Mouse (Mus musculus) bone marrow macrophage, adult 2 months (primary cell): ENCODE results near the gene Vtn. TPM values are rescaled to one million over a fixed set of nuclear protein-coding genes. Genes with fewer than 3 reads are reported as not detected.

Source experiments
- H3K27ac ChIP-seq: 2 replicates; pipeline ENCODE4 v1.5.1; 2012; ENCODE audit warnings: low read depth, low read length; ENCODE audit not compliant: insufficient read depth
- H3K4me1 ChIP-seq: 2 replicates; pipeline ENCODE4 v1.6.1; 2012; ENCODE audit warnings: low read length; ENCODE audit not compliant: control insufficient read depth, insufficient read depth
- H3K4me3 ChIP-seq: 2 replicates; pipeline ENCODE4 v1.5.1; 2012; ENCODE audit warnings: mild to moderate bottlenecking, low read length, moderate library complexity; ENCODE audit not compliant: insufficient read depth
- CTCF ChIP-seq: IDR thresholded peaks from 2 replicates; pipeline ENCODE4 v1.5.1; 2012; ENCODE audit warnings: low read depth, mild to moderate bottlenecking, low read length, moderate library complexity
- POLR2A ChIP-seq: IDR thresholded peaks from 2 replicates; pipeline ENCODE4 v1.6.1; 2012; ENCODE audit warnings: mild to moderate bottlenecking, low read depth, low read length, borderline replicate concordance
- polyA plus RNA-seq: library from polyadenylated mRNA; stranded (reverse); fragments of >200 nt; gene quantifications from 2 replicates; pipeline ENCODE4 v1.2.4, GENCODE M21; 2012; ENCODE audit not compliant: missing spikeins, insufficient read depth, insufficient read length

Vtn gene
- polyA plus RNA-seq = not detected in 2 replicates

- H3K4me3 ChIP-seq = peak within 1 kb of the TSS; percentile 59
- TF ChIP-seq CTCF (no peak), POLR2A (no peak)
- no peak within 1 kb of the TSS for H3K27ac ChIP-seq
- peaks cover 7% of the 10 kb centered on the region for H3K4me1 ChIP-seq
Measured at GRCm38 (mm10) chr11:78499004-78499403, at the start of gene Vtn. Gene Vtn (plus strand): TSS chr11:78499091.

- H3K27ac ChIP-seq = no peak overlapping the region
- TF ChIP-seq CTCF = no peak
- no peak for TF ChIP-seq POLR2A
- peaks cover 11% of the 10 kb centered on the region for H3K4me1 ChIP-seq
- H3K4me3 ChIP-seq = no peak overlapping the region
Measured at GRCm38 (mm10) chr11:78450337-78450736, 48.6 kb upstream of the Vtn start.

DNA sequence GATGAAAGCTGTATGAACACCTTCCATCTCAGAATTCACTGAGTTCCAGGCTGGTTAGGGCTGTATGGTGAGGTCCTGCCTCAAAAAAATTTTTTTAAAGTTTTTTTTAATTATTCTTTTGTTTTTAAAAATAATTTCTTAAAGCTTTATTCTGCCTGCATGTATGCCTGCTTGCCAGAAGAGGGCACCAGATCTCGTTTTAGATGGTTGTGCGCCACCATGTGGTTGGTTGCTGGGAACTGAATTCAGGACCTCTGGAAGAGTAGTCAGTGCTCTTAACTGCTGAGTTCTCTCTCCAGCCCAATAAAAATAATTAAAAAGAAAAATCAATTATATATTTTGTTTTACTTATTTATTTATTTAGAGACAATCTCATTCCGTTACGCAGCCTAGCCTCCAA lies 45.2 kb upstream of the Vtn start:
- TF ChIP-seq CTCF (peak; percentile 98), POLR2A (no peak)
- Histone ChIP-seq H3K4me1 (no peaks in the 10 kb centered on the region), H3K4me3 (no peak overlapping the region), H3K27ac (no peak overlapping the region)

- Histone ChIP-seq H3K4me3 (no peak overlapping the region), H3K4me1 (no peaks in the 10 kb centered on the region), H3K27ac (no peak overlapping the region)
- TF ChIP-seq CTCF (no peak), POLR2A (no peak)
Measured at GRCm38 (mm10) chr11:78454276-78454675, 44.6 kb upstream of the Vtn start.

GRCm38 (mm10) chr11:78455308-78455707 lies 43.6 kb upstream of the Vtn start:
- Histone ChIP-seq H3K4me1 (no peaks in the 10 kb centered on the region), H3K27ac (no peak overlapping the region), H3K4me3 (no peak overlapping the region)
- TF ChIP-seq CTCF (no peak), POLR2A (no peak)

DNA sequence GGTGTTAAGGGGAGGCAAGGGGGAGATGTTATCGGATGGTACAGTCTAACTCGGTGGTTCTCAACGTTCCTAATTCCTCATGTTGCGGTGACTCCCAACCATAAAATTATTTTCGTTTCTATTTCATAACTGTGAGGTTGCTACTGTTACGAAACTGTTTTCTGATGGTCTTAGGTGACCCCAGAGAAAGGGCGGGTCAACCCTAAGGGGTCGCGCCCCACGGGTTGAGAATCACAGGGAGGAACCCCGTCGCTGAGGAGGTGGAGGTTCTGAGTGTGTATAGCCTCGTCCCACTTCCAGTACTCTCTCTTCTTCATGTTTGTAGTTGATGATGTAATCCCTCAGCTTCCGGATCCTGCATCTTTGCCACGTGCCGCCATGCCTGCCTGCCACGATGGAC lies 40.2 kb upstream of the Vtn start:
- no peak overlapping the region for H3K27ac ChIP-seq
- peaks cover 5% of the 10 kb centered on the region for H3K4me1 ChIP-seq
- no peak for TF ChIP-seq CTCF
- TF ChIP-seq POLR2A = no peak
- H3K4me3 ChIP-seq = no peak overlapping the region

DNA sequence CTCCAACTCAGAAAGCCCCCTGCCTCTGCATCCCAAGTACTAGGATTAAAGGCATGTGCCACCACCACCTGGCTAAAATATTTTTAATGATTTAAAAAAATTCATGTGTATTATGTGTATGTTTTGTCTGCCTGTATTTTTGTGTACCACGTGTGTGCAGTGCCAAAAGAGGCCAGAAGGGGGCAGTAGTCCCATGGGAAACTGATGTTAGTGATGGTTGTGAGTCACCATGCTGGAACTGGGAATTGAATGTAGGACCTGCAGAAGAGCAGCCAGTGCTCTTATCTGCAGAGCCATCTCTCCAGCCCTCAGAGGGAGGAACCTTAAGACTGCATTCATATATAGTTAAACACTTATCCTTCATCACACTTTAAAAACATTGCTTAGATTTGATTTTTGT lies 37.0 kb upstream of the Vtn start:
- peaks cover 25% of the 10 kb centered on the region for H3K4me1 ChIP-seq
- TF ChIP-seq POLR2A (no peak), CTCF (peak; percentile 61)

GRCm38 (mm10) chr11:78462669-78463068 lies 36.2 kb upstream of the Vtn start:
- H3K4me1 ChIP-seq = peaks cover 25% of the 10 kb centered on the region
- no peak overlapping the region for H3K27ac ChIP-seq
- TF ChIP-seq CTCF = no peak
- H3K4me3 ChIP-seq = no peak overlapping the region

More for the DNA sequence above, 37.0 kb upstream of the Vtn start:
- Histone ChIP-seq H3K27ac (no peak overlapping the region), H3K4me3 (no peak overlapping the region)

DNA sequence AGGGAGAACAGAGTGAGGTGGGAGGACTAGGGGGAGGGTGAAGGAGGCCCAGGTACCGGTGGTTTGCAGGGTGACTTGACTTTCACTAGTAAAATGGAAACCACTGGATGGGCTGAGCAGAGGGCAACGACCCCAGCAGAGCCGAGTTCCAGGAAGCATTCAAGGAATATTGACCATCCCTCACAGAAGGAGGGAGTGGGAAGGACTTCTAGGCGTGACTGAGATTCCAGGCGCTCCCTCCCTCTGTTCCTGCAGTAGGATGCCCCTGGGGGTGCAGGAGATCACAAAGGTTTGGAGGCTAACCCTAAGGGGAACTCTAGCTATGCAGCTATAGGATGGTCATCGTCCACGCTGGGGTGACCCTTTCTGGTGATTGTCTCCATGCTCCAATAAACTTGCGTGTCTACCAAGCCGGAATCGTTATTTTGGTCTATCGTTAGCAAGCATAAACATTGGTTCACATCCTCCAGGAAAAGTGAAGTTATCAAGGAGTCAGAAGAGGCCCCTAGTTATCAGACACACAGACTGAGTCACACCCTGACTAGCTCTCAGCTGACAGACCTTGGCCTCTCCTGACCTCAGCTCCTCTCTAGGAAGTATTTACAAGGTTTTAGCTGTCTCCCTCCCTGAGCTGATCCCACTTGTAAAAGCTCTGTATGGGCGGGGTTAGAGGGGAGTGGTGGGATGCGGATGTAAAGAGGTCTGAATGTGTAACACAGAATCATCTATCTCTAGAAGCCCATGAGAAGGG lies 35.4 kb upstream of the Vtn start:
- no peak for TF ChIP-seq CTCF
- TF ChIP-seq POLR2A = no peak
- Histone ChIP-seq H3K27ac (no peak overlapping the region), H3K4me1 (peaks cover 27% of the 10 kb centered on the region), H3K4me3 (no peak overlapping the region)

GRCm38 (mm10) chr11:78465116-78465515 lies 33.8 kb upstream of the Vtn start:
- H3K4me3 ChIP-seq = peak overlapping the region; percentile 81

DNA sequence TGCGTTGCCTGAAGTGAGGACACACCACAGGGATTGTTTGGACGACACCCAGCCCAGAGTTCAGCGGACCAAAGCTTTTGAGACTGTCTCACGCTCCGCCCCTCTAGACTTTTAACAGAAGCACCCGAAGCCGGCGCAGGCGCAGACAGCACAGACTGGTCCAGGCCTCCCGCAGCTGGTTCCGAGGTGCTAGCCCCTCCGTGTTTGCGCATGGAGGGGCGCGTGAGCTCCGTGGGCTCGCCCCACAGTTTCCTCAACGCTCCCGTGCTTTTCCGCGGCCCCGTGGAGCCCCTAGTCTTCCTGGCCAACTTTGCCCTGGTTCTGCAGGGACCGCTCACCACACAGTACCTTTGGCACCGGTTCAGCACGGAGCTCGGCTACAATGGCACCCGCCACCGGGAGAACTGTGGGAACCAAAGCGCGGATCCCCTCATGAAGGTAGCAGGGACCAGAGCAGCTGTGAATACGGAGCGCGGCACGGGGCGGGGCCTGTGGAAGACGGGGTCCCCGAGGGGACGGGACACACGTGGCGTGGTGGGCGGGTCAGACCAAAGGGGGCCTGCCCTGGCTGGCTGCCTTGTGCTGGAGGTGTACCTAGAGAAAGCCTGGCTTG lies 33.2 kb upstream of the Vtn start, which contains the start of gene Slc46a1:
Gene Slc46a1 (plus strand): TSS at position 130 of the 613 bp plus-strand sequence.
- H3K4me3 ChIP-seq = peak within 1 kb of the TSS; percentile 81
- H3K4me1 ChIP-seq = peaks cover 27% of the 10 kb centered on the region
- TF ChIP-seq CTCF (no peak), POLR2A (no peak)
- H3K27ac ChIP-seq = peak within 1 kb of the TSS; percentile 16; the same call in 1 of the 2 replicates

More at GRCm38 (mm10) chr11:78465116-78465515, 33.8 kb upstream of the Vtn start:
- peaks cover 27% of the 10 kb centered on the region for H3K4me1 ChIP-seq
- H3K27ac ChIP-seq = no peak overlapping the region
- TF ChIP-seq POLR2A = no peak
- no peak for TF ChIP-seq CTCF
